Mouse (Mus musculus): ENCODE measurements around the gene Usp54.

DNA sequence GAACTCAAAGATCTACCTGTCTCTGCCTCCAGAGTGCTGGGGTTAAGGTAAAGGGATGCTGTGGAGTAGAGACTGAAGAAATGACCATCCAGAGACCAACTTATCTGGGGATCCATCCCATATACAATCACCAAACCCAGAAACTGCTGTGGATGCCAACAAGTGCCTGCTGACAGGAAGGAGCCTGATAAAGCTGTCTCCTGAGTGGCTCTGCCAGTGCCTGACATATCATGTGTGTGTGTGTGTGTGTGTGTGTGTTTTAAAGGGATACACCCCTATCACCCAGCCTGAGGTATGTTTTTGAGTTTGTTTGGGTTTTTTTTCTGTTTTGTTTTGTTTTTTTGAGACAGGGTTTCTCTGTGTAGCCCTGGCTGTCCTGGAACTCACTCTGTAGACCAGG lies 5.5 kb upstream of the Usp54 start:
- no peak for TF ChIP-seq CTCF (IDR thresholded peaks at IDR 0.05; ENCODE audit: insufficient read depth, low read length)
- TF ChIP-seq POLR2A (IDR thresholded peaks at IDR 0.05; ENCODE audit: borderline replicate concordance, extremely low read depth, low read depth, low read length), result no peak
